Mouse (Mus musculus) right cerebral cortex, postnatal 14 days (tissue): Measurements from ENCODE around the gene Trim32.

Experiments used
- DNase-seq: peaks from one replicate; pipeline ENCODE4 v3.0.0; 2022

Trim32 gene

GRCm38 (mm10) chr4:65604504-65605150 is at the start of gene Trim32:
Trim32 (plus strand) TSS chr4:65604986.
- DNase-seq: peak; percentile 100

- DNase-seq: no peak
Measured at GRCm38 (mm10) chr4:65565493-65565892, 39.3 kb upstream of the Trim32 start.

GRCm38 (mm10) chr4:65580254-65580653 is 24.5 kb upstream of the Trim32 start:
- DNase-seq: no peak

DNA sequence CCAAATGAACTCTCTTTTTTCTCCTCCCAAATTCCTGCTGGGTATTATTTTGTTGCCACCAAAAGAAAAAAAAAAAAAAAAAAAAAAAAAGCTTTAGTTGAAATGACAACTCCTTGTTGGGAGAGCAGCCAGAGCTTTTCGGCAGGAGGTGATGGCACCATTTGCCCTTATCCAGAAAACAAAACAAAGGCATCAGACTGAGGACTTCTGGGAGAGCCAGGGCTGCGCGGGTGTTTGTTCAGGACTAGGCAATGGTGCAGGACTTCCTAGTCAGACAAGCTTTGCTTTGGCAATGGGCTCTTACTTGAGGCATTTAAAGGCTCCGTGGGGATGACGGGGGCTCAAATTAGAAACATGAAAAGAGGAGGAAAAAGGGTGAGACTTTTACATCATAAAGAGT is 17.8 kb upstream of the Trim32 start:
- no peak for DNase-seq

DNA sequence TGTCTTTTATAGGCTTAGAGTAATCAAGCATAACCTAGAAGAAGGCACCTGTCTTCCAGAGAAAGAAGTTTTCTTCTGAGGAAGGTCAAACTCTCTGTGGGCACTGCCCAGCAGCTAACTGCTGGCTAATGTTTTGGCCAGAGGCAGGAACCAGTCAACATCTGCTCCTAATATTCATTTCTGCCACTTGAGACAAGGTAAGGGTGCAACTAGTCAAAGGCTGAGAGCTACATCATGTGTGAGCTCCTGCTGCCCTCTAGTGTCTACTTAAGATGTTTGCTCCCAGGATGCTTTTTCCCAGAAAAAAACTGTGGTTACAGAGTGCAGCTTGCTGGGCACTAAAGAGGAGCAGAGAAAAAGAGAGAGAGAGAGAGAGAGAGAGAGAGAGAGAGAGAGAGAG is 15.0 kb upstream of the Trim32 start:
- DNase-seq: no peak

DNA sequence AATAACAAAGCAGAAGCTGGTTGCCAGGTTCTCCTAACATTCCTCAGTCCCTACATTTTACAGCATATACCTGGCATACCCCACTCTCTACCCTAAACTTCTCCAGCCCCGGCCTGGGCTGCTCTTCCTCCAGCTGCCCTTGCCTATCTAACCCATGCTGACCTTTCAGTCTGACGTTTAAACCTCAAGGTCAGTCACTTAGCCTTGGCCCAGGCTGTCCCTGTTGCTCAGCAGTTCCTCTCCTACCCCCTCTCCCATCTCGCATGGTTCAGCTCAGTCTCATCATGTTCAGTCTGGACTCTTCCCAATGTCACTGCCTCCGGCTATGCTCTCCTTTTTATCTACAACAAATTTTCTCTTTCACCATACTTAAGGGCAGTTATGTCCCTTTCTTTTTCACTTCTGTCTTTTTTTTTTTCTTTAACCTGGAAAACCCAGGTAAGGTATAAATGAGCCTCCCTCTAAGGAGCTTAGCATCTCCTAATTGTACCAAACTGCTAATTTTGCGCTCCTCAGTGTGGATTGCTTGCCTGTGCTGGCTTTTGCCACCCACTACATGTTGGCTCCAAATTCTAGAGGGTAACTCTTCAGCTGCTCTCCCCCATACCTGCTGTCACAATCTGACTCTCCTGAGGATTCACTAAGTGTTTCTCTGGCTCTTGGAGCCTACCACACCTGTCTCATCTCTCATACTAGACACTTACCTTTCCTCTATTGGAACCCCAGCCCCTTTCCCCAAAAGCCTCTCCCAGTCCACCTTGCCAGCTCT is 10.0 kb upstream of the Trim32 start:
- DNase-seq: no peak

- no peak for DNase-seq
Measured at GRCm38 (mm10) chr4:65605151-65605702, 441 bp downstream of the Trim32 start.

- no peak for DNase-seq
Measured at GRCm38 (mm10) chr4:65607184-65607631, 2.4 kb downstream of the Trim32 start.

GRCm38 (mm10) chr4:65608112-65608511 is 3.3 kb downstream of the Trim32 start:
- DNase-seq: no peak

DNA sequence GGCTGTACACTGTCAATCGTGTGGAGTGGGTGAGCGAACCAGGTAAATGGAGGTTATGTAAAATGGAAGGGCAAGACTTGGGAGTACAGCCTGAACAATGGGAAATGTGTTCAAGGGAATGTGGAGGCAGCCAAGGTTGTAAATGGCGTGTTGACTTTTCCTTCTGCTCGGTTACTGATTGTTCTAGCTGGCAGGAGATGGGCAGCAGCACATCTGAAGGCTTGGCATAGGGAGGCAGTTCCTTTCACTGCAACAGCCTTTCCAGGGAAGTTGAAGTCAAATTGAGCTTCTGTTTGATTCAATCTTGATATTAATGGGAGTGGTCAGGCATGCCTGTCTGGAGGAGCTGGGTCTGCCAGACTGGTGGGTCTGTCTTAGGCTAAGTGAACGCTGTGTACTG is 5.5 kb downstream of the Trim32 start:
- no peak for DNase-seq

- no peak for DNase-seq
Measured at GRCm38 (mm10) chr4:65610896-65611295, 6.1 kb downstream of the Trim32 start.

- no peak for DNase-seq
Measured at GRCm38 (mm10) chr4:65613135-65613534, 8.3 kb downstream of the Trim32 start.

DNA sequence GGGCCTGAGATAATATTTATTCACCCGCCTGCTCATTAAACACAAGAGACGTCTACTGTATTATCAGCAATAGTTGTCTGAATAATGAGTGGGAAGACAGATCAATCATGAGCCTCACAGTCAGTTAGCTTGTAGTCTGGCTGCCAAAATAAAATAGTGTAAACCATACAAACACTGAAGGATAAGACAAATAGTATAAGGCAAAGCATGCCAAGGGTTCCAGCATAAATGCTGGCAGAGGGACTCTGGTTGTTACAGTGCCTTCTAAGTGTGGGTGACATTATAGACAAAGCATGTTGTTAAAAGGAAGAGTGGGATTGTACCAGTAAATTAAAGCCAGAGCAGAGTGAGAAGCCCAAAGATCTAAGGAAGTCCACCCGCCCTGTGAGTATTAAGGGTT is 15.3 kb downstream of the Trim32 start:
- DNase-seq: no peak

GRCm38 (mm10) chr4:65638231-65638630 is 33.4 kb downstream of the Trim32 start:
- no peak for DNase-seq

DNA sequence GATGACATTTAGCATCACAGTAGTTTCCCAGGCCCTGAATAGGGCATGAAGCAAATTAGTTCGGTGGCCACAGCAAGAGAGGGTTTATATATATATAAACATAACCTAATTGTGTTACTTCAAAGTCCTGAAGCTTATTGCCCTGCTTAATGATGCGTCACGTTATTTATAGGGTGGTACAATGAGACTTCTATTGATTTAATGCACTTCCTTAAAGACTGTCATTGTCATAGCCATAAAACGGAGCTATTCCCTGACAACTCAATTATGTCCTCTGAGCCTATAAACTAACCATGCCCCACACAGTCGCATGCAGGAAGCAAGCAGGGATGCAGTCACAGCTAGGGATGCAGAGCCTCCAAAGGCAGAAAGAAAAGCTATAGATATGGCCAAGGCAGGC is 37.8 kb downstream of the Trim32 start:
- no peak for DNase-seq

- peak; percentile 91 for DNase-seq
Measured at GRCm38 (mm10) chr4:65654723-65655122, 49.9 kb downstream of the Trim32 start.

- no peak for DNase-seq
Measured at GRCm38 (mm10) chr4:65663176-65663575, 58.4 kb downstream of the Trim32 start.
